Mouse (Mus musculus) MEL (cell line): Measurements from ENCODE around the gene Prmt9.

Experiments
- CTCF ChIP-seq, 3 experiments: IDR thresholded peaks in 2 of 3; conservative IDR thresholded peaks in 1 of 3; 2 replicates each; pipeline ENCODE4 v1.5.1; 2011 to 2012; ENCODE audit warnings: low read length in 3 of 3, low read depth in 2 of 3, mild to moderate bottlenecking in 2 of 3, improper control_type of control experiment in 1 of 3, inconsistent platforms in 1 of 3, mixed read lengths in 1 of 3, moderate library complexity in 1 of 3; ENCODE audit not compliant: control insufficient read depth in 1 of 3, insufficient read depth in 1 of 3, poor library complexity in 1 of 3, severe bottlenecking in 1 of 3
- E2F4 ChIP-seq: IDR thresholded peaks from 2 replicates; pipeline ENCODE4 v1.6.1; 2011; ENCODE audit warnings: low read depth, low read length, improper control_type of control experiment, borderline replicate concordance
- GATA1 ChIP-seq: IDR thresholded peaks from 2 replicates; pipeline ENCODE4 v1.6.1; 2011; ENCODE audit warnings: low read depth, low read length, improper control_type of control experiment
- JUND ChIP-seq: IDR thresholded peaks from 2 replicates; pipeline ENCODE4 v1.6.1; 2011; ENCODE audit warnings: low read depth, mild to moderate bottlenecking, improper control_type of control experiment, low read length
- KAT2A ChIP-seq: conservative IDR thresholded peaks from 2 replicates; pipeline ENCODE4 v1.6.1; 2012; ENCODE audit warnings: low read depth, low read length, improper control_type of control experiment, inconsistent platforms
- MXI1 ChIP-seq: IDR thresholded peaks from 2 replicates; pipeline ENCODE4 v1.6.1; 2011; ENCODE audit warnings: mild to moderate bottlenecking, low read depth, low read length, improper control_type of control experiment
- NRF1 ChIP-seq: IDR thresholded peaks from 2 replicates; pipeline ENCODE4 v1.6.1; 2014; ENCODE audit warnings: low read depth, mild to moderate bottlenecking, inconsistent platforms, low read length, improper control_type of control experiment, moderate library complexity; ENCODE audit not compliant: poor library complexity, insufficient read depth, severe bottlenecking
- POLR2A ChIP-seq, 2 experiments: IDR thresholded peaks; 2 replicates each; pipeline ENCODE4 v1.6.1; 2011 to 2012; ENCODE audit warnings: low read length in 2 of 2, mild to moderate bottlenecking in 2 of 2, control low read depth in 1 of 2, improper control_type of control experiment in 1 of 2, low read depth in 1 of 2, moderate library complexity in 1 of 2; ENCODE audit not compliant: control insufficient read depth in 1 of 2, insufficient read depth in 1 of 2, poor library complexity in 1 of 2
- RCOR1 ChIP-seq: IDR thresholded peaks from 2 replicates; pipeline ENCODE4 v1.6.1; 2012; ENCODE audit warnings: low read depth, mild to moderate bottlenecking, inconsistent platforms, low read length, improper control_type of control experiment
- SMC3 ChIP-seq: IDR thresholded peaks from 2 replicates; pipeline ENCODE4 v1.6.1; 2011; ENCODE audit warnings: low read depth, low read length, improper control_type of control experiment

DNA sequence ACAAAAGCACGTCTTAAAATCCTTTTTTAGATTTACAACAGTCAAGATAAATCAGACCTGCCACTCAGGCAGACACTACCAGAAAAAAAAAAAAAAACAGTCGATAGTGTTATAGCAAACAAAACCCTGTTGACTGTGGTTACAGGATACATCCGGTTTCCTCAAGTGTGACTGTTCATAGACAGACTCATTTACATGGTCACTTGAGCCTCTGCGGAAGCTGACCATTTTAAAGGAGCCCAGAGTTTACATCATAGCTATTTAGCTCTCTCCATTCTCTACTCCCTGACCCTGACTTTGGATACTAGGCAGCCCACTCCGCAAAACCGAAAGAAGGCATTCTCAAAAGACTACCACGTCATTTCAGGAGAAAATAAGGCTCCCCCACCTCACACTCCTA, 42.7 kb upstream of the Prmt9 start:
- TF ChIP-seq POLR2A (IDR thresholded peaks at IDR 0.05; ENCODE audit: control insufficient read depth in 1 of 2, insufficient read depth in 1 of 2, low read depth in 1 of 2, low read length in 2 of 2, poor library complexity in 1 of 2) (no peak), E2F4 (no peak), SMC3 (no peak), JUND (no peak), MXI1 (no peak), NRF1 (no peak), GATA1 (no peak), RCOR1 (no peak), CTCF (IDR thresholded peaks at IDR 0.05 in 2 of 3, conservative IDR thresholded peaks at IDR 0.05 in 1 of 3; ENCODE audit: control insufficient read depth in 1 of 3, insufficient read depth in 1 of 3, low read depth in 2 of 3, low read length in 3 of 3, poor library complexity in 1 of 3, severe bottlenecking in 1 of 3) (no peak), KAT2A (no peak)
